Mouse (Mus musculus) midbrain, embryonic 10.5 days (tissue): ENCODE data around the gene Wdfy1. TPM values are rescaled to one million over a fixed set of nuclear protein-coding genes. Genes with fewer than 3 reads are reported as not detected.

Experiments used
- DNase-seq: peaks from one replicate; pipeline ENCODE4 v3.0.0-alpha.2; 2017; ENCODE audit warnings: low spot score
- H3K27ac ChIP-seq: fragments of 300-500 bp; sonication (generic); replicated peaks from 2 replicates; pipeline ENCODE4 v1.5.1; 2016; ENCODE audit warnings: mild to moderate bottlenecking
- H3K27me3 ChIP-seq: fragments of 300-500 bp; sonication (generic); 2 replicates; pipeline ENCODE4 v1.6.1; 2016; ENCODE audit warnings: low read depth, mild to moderate bottlenecking; ENCODE audit not compliant: poor library complexity, severe bottlenecking
- H3K36me3 ChIP-seq: fragments of 300-500 bp; sonication (generic); 2 replicates; pipeline ENCODE4 v1.6.1; 2016; ENCODE audit warnings: mild to moderate bottlenecking, moderate library complexity
- H3K4me1 ChIP-seq: fragments of 300-500 bp; sonication (generic); 2 replicates; pipeline ENCODE4 v1.6.1; 2016
- H3K4me3 ChIP-seq: fragments of 300-500 bp; sonication (generic); 2 replicates; pipeline ENCODE4 v1.5.1; 2016; ENCODE audit warnings: mild to moderate bottlenecking, moderate library complexity
- H3K9me3 ChIP-seq: fragments of 300-500 bp; sonication (generic); replicated peaks from 2 replicates; pipeline ENCODE4 v1.6.1; 2016; ENCODE audit warnings: mild to moderate bottlenecking
- WGBS: fragments of 180-500 bp; shearing (Covaris S2); methylation state at CpG from one replicate; pipeline ENCODE4 v1.1.7; 2016; 5-methylcytosine and 5-hydroxymethylcytosine counted together
- polyA plus RNA-seq: library from polyadenylated mRNA; unstranded; fragments of >200 nt; fragmentation: Nextera tagmentation; extraction: Ambion mirVana; gene quantifications from 2 replicates; pipeline ENCODE4 v1.2.1, GENCODE M21; 2016

The Wdfy1 gene
- polyA plus RNA-seq, 1 experiment from 2014 or later: 37.5 TPM

DNA sequence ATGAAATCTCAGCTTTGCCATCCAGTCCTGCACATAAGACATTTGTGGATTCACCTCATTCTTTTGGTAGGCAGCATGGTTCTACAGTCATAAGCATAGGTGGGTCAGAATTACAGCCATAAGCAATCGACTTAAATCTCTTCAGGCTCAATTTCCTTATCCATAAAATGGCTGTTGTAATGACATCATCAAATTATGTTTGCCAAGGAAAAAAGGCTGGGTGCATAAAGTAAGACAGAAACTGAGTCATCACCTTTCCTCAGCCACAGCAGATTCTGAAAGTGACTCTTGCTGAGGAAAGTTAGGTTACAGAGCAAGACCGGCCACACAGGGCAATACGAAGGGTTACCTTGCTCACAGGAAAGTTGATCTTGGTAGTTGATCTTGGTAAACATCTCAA lies 39.5 kb downstream of the Wdfy1 start:
- H3K9me3 ChIP-seq: no peaks in the 10 kb centered on the region
- H3K27ac ChIP-seq: no peak overlapping the region
- 94% methylated on average over 3 of the region's 3 CpGs for WGBS
- peaks cover 4% of the 10 kb centered on the region for H3K36me3 ChIP-seq
- H3K27me3 ChIP-seq: no peaks in the 10 kb centered on the region
- no peak for DNase-seq
- no peak overlapping the region for H3K4me3 ChIP-seq
- H3K4me1 ChIP-seq: no peaks in the 10 kb centered on the region

DNA sequence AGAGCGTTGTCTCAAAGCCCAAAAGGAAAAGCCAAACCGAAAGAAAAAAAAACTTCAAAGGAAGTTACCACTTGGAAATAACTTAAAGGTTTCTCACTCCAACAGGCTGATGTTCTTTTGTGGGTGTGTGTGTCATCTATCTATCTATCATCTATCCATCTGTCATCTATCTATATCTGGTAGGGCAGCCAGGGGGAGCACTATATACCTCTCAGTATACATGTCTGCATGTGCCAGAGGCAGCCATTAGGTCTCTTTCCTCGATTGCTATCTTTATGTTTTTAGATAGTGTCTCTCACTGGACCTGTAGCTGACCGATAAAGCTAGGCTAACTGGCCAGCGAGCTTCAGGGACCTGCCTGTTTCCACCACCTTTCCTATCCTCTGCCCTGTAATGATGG lies 41.1 kb downstream of the Wdfy1 start:
- H3K9me3 ChIP-seq: no peaks in the 10 kb centered on the region
- WGBS: 87% methylated on average over 5 of the region's 5 CpGs
- no peak overlapping the region for H3K27ac ChIP-seq
- no peaks in the 10 kb centered on the region for H3K27me3 ChIP-seq
- H3K4me3 ChIP-seq: no peak overlapping the region
- no peak for DNase-seq
- no peaks in the 10 kb centered on the region for H3K4me1 ChIP-seq
- peaks cover 4% of the 10 kb centered on the region for H3K36me3 ChIP-seq

DNA sequence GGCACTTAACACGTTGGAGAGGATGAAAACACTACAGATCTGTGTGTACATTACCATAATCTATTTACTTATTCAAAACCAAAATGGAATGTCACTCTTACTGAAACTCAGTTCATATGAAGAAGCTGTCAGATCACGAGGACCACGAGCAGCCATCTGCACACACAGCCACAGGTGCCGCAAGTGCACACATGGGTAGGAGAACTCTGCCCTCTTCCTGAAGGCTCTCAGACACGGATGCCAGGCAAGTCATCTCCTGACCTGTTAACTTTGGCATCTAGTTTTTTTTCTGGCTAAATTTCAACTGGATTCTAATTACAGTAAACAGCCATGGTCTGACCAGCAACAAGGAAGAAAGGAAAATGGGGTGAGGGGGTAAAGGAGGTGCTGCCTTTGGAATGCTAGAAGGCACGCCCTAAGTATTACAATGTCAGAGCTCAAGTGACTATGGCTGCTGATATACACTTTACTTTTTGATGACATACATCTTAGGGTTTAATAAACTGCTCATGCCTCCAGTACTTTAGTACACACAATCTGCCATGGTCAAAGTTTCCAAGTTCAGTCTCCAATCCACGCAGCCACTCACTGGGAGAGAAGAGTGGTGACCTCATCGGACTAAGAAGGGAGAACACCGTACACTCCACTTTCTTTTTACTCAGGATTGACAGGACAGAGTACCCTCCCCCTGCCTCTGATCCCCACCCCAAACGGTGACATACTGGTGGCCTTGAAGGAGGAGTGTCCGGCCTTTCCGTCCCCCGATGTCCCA lies 61.6 kb downstream of the Wdfy1 start:
- 90% methylated on average over 13 of the region's 13 CpGs for WGBS
- no peak for DNase-seq
- H3K27ac ChIP-seq: no peak overlapping the region

DNA sequence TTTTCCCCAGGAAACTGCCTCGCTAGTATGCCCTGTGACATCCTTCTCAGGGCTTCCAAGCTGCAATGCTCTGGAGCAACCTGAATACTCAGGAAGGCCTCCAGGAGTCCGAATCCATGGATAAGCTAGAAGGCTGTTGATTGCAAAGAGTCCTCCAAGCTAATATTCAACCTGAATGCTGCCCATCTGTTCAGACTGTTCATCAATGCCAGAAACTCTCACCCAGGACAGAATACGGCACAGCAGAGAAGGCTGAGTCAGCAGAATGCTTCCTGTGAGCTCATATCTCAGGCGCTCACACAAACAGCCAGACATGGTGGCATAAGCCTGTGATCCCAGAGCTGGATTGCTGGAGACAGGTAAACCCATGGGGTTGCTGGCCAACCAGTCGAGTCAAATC lies 62.9 kb downstream of the Wdfy1 start:
- DNase-seq: no peak
- WGBS: 86% methylated on average over 5 of the region's 5 CpGs

More for the DNA sequence above, 61.6 kb downstream of the Wdfy1 start:
- Histone ChIP-seq H3K9me3 (no peaks in the 10 kb centered on the region), H3K36me3 (0 out of 2 replicates have a peak, but pooled peaks cover 6% of the 10 kb centered on the region), H3K27me3 (no peaks in the 10 kb centered on the region), H3K4me3 (no peak overlapping the region), H3K4me1 (no peaks in the 10 kb centered on the region)

DNA sequence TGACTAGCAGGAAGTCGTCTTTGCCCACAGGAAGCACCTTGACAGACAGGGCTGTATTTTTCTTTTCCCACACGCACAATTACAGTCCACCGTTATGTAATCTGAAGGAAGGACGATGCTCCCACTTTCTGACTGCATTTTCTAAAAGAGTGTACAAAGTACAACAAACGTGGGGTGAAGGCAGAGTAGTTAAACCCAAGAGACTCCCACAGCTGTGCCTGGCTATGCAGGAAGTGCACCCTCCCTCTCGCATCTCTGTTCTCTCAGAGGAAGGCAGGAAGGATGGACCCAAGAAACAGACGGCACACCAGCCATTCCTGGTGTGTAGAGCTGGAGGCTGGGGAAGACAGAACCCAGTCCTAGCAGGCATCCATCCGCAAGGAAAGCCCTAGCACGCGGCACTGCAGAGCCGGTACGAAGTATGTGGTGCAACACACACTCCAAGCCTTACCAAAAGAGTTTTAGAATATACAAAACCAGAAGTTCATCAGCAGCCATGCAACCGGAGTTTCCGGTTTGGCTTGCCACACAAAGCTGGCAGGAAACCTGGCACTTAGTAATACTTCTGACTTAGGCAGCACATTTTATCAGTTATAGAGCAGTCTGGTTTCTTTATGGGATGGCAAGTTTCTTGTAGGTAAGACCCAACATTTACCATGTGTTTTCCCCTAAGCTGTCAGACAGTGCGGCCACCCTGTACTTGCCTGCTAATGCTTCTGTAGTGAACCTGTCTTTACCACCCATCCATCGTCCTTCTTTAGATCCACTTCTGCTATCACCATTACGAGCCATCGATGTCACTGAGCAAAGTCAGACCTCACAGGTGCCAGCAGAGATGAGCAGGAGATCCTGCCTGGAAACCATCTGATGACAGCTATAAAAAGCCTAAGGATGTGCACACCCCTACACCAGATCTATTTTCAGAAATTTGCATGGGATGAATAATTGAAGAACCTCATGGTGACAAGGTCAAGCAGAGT lies 64.5 kb downstream of the Wdfy1 start:
- Histone ChIP-seq H3K36me3 (peaks cover 19% of the 10 kb centered on the region; the same call in 1 of the 2 replicates), H3K4me3 (no peak overlapping the region), H3K27me3 (no peaks in the 10 kb centered on the region), H3K9me3 (no peaks in the 10 kb centered on the region), H3K27ac (no peak overlapping the region), H3K4me1 (no peaks in the 10 kb centered on the region)
- DNase-seq: no peak
- 91% methylated on average over 18 of the region's 18 CpGs for WGBS

More for the DNA sequence above, 62.9 kb downstream of the Wdfy1 start:
- no peaks in the 10 kb centered on the region for H3K9me3 ChIP-seq
- H3K4me1 ChIP-seq: no peaks in the 10 kb centered on the region
- no peaks in the 10 kb centered on the region for H3K27me3 ChIP-seq
- no peak overlapping the region for H3K27ac ChIP-seq
- H3K36me3 ChIP-seq: peaks cover 9% of the 10 kb centered on the region; the same call in 1 of the 2 replicates
- no peak overlapping the region for H3K4me3 ChIP-seq

DNA sequence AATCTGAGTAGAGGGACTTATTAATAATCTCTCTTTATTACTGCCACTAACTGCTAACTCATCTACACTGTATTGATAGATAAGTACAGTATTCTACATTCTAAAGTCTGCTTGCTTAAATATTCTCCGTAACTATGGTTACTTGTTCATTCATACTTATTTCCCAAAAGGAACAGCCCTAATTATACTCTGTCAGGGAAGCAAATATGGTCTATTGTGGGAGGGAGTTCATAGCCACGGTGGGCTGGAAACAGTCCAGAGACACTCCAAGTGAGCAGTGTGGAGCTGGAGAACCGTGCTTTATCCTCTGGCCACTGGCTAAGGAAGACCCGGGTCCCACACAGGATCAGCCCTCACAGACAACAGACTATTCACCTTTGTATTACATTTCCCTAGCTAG lies 65.3 kb downstream of the Wdfy1 start:
- Histone ChIP-seq H3K27me3 (no peaks in the 10 kb centered on the region), H3K27ac (no peak overlapping the region), H3K36me3 (peaks cover 24% of the 10 kb centered on the region), H3K4me3 (no peak overlapping the region), H3K9me3 (no peaks in the 10 kb centered on the region), H3K4me1 (no peaks in the 10 kb centered on the region)
- no peak for DNase-seq
- 88% methylated on average over 4 of the region's 4 CpGs for WGBS

DNA sequence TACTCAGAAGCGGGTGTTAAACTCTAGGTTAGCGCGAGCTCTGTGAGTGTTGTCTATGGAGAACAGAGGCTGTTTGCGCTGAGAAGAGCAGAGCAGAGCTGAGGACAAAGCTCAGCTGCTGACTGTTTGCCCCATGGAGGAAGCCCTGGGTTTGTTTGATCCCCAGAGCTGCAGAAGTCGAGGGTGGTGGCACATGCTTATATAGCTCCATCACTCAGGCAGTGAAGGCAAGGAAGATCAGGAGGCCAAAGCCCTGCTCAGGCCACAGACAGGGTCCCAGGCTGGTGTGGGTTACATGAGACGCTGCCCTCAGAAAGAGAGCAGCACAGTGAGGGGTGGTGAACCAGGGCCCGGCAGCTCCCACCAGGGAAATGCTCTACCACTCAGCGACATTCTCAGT lies 65.7 kb downstream of the Wdfy1 start:
- Histone ChIP-seq H3K36me3 (peaks cover 24% of the 10 kb centered on the region), H3K4me1 (no peaks in the 10 kb centered on the region), H3K4me3 (no peak overlapping the region), H3K9me3 (no peaks in the 10 kb centered on the region), H3K27me3 (no peaks in the 10 kb centered on the region), H3K27ac (no peak overlapping the region)
- DNase-seq: no peak
- 88% methylated on average over 8 of the region's 8 CpGs for WGBS

DNA sequence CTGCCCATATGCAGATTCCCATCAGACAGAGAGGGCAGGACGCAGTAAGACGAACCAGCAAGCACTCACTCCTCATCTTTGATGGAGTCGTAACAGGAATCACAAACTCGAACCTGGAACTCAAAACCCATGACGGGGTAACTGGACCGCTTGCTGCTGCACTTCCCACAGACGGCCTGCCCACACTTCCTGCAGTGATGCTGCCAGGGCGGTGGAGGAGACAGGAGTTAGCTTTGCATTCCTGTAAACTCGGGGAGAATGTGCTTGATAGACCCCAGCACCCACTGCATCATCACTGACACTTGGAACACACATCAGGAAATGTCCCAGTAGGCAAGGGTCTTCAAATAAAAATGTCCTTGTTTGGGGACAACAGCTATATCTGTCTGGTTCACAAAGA lies 68.6 kb downstream of the Wdfy1 start:
- peaks cover 29% of the 10 kb centered on the region for H3K36me3 ChIP-seq
- no peak overlapping the region for H3K4me3 ChIP-seq
- H3K27ac ChIP-seq: no peak overlapping the region
- H3K9me3 ChIP-seq: no peaks in the 10 kb centered on the region
- H3K4me1 ChIP-seq: no peaks in the 10 kb centered on the region
- no peaks in the 10 kb centered on the region for H3K27me3 ChIP-seq
- no peak for DNase-seq
- WGBS: 89% methylated on average over 9 of the region's 9 CpGs

DNA sequence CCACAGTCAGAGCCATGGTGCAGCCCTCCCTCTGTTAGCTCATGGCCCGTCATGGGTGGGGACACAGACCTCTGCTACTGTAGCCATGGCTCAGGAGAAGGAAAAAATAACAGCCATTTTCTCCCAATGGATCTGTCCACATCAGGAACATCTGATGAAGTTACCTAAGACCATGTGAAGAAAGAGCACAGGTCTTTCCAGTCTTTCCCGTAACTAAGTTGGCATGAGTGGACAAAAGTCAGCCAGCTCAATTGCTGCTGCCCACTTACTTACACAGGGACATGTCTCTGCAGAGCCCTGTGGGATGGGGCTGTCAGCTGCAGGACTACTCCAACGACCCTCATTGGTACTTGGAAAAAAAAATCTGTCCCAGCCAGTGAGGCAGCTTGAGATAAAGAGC lies 69.2 kb downstream of the Wdfy1 start:
- no peak for DNase-seq
- H3K4me3 ChIP-seq: no peak overlapping the region
- H3K9me3 ChIP-seq: no peaks in the 10 kb centered on the region
- 89% methylated on average over 3 of the region's 3 CpGs for WGBS
- no peaks in the 10 kb centered on the region for H3K27me3 ChIP-seq
- H3K36me3 ChIP-seq: peaks cover 29% of the 10 kb centered on the region
- H3K4me1 ChIP-seq: no peaks in the 10 kb centered on the region
- no peak overlapping the region for H3K27ac ChIP-seq

DNA sequence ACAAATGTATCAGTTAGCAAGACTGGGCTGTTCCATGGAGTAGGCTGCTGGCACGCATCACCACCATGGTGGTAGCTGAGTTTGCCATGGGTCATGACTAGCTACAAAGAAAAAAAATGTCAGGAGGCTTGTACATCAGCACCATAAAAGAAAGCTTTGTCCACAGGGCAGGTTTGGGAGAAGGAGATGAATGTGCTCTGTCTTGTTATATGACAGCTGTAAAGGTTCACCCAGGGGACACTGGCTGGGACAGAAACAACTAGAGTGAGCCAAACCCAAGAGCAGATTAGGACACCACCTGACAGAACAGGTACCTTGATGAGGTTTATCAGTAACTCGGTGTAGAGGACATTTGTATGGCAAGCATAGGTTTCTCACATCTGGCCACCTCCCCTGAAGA lies 71.3 kb downstream of the Wdfy1 start:
- Histone ChIP-seq H3K36me3 (peaks cover 29% of the 10 kb centered on the region), H3K4me3 (no peak overlapping the region), H3K4me1 (no peaks in the 10 kb centered on the region), H3K27me3 (no peaks in the 10 kb centered on the region), H3K9me3 (no peaks in the 10 kb centered on the region), H3K27ac (no peak overlapping the region)
- DNase-seq: no peak
- 92% methylated on average over 2 of the region's 2 CpGs for WGBS

DNA sequence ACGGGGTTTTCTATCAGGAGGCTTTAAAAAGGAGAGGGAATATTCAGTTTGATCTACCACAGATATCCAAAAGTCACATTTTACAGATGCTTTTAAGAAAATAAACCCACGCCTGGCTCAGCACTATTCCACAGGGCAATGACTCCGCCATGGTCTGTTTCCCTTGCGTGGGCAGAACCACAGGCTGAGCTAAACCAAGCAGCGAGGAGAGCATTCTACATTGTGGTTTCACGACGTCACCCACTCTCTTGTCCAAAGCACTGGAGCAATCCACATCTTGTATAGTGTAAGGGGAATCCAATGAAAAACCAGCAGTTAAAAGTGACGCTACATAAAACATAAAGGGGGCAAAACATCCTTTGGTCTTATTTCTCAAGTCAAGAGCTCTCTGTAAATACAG lies 72.4 kb downstream of the Wdfy1 start:
- H3K4me3 ChIP-seq: no peak overlapping the region
- no peaks in the 10 kb centered on the region for H3K4me1 ChIP-seq
- no peaks in the 10 kb centered on the region for H3K27me3 ChIP-seq
- DNase-seq: no peak
- peaks cover 29% of the 10 kb centered on the region for H3K36me3 ChIP-seq
- WGBS: 94% methylated on average over 8 of the region's 8 CpGs
- H3K27ac ChIP-seq: no peak overlapping the region
- no peaks in the 10 kb centered on the region for H3K9me3 ChIP-seq

DNA sequence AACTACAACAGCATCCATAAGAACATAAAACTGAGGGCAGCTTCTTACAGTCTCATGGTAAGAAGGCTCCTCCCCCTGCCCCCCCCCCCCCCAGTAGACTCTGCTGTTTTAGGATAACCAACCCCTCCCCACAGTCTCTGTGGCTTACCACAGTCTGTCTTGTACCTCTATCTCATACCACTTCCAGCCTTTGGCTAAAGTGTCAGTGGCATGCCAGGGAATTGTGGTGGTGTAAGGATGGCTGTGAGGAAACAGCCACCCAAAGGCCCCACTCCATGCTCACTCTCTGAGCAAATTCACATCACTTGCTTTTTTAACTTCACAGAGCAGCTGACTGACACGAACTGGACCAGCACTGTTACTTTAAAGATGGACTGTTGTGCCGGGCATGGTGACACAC lies 77.4 kb downstream of the Wdfy1 start:
- H3K36me3 ChIP-seq: no peaks in the 10 kb centered on the region
- no peak overlapping the region for H3K4me3 ChIP-seq
- peaks cover 3% of the 10 kb centered on the region for H3K4me1 ChIP-seq
- H3K27ac ChIP-seq: no peak overlapping the region
- H3K9me3 ChIP-seq: no peaks in the 10 kb centered on the region
- no peaks in the 10 kb centered on the region for H3K27me3 ChIP-seq
- no peak for DNase-seq
- WGBS: 91% methylated on average over 2 of the region's 2 CpGs

DNA sequence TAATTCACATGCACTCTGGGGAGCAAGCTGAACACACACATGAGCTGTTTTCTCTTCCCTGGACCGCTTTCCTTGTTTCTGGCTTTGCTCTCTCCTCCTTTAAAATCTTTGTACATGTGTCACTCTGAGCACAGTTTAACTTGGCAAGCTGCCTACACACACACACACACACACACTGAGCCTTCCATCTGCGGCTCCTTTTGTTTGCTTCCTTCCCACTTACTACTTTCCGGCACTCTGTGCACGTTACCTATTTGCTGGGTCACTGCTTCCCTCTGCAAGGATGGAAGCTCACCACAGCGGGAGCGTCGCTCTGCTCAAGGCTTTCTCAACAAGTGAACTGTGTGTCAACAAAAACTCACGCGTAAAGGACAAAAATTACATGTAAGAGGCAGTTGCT lies 78.6 kb downstream of the Wdfy1 start:
- no peaks in the 10 kb centered on the region for H3K9me3 ChIP-seq
- no peaks in the 10 kb centered on the region for H3K36me3 ChIP-seq
- H3K27me3 ChIP-seq: no peaks in the 10 kb centered on the region
- H3K4me1 ChIP-seq: peaks cover 3% of the 10 kb centered on the region
- H3K4me3 ChIP-seq: no peak overlapping the region
- 65% methylated on average over 9 of the region's 9 CpGs for WGBS
- DNase-seq: peak; percentile 27
- H3K27ac ChIP-seq: no peak overlapping the region
